Mouse (Mus musculus) embryonic facial prominence, embryonic 14.5 days (tissue): ENCODE data around the gene Max. TPM values are rescaled to one million over a fixed set of nuclear protein-coding genes. Genes with fewer than 3 reads are reported as not detected.

Source experiments
- ATAC-seq: fragments of 200-750 bp; cut with Nextera tagmentation; 2 replicates; pipeline ENCODE4 v1.8.0; 2017; ENCODE audit warnings: low read depth, moderate number of reproducible peaks, moderate TSS enrichment
- DNase-seq: peaks from one replicate; pipeline ENCODE4 v3.0.0-alpha.2; 2015; ENCODE audit warnings: low spot score
- H3K27ac ChIP-seq: fragments of 300-500 bp; sonication (generic); replicated peaks from 2 replicates; pipeline ENCODE4 v1.5.1; 2014; ENCODE audit warnings: low read depth, mild to moderate bottlenecking, low read length, moderate library complexity
- H3K27me3 ChIP-seq: fragments of 300-500 bp; sonication (generic); replicated peaks from 2 replicates; pipeline ENCODE4 v1.6.1; 2014; ENCODE audit warnings: low read length; ENCODE audit not compliant: control insufficient read depth, insufficient read depth
- H3K36me3 ChIP-seq: fragments of 300-500 bp; sonication (generic); 2 replicates; pipeline ENCODE4 v1.6.1; 2014; ENCODE audit warnings: low read length, mixed read lengths; ENCODE audit not compliant: control insufficient read depth, insufficient read depth
- H3K4me1 ChIP-seq: fragments of 300-500 bp; sonication (generic); 2 replicates; pipeline ENCODE4 v1.6.1; 2014; ENCODE audit warnings: antibody characterized with exemption, low read length; ENCODE audit not compliant: control insufficient read depth, insufficient read depth
- H3K4me2 ChIP-seq: fragments of 300-500 bp; sonication (generic); 2 replicates; pipeline ENCODE4 v1.6.1; 2014; ENCODE audit warnings: low read depth, mild to moderate bottlenecking, low read length, moderate library complexity, mixed read lengths
- H3K4me3 ChIP-seq: fragments of 300-500 bp; sonication (generic); 2 replicates; pipeline ENCODE4 v1.5.1; 2014; ENCODE audit warnings: low read depth, mild to moderate bottlenecking, low read length
- H3K9ac ChIP-seq: fragments of 300-500 bp; sonication (generic); 2 replicates; pipeline ENCODE4 v1.6.1; 2014; ENCODE audit warnings: low read depth, mild to moderate bottlenecking, low read length, moderate library complexity, mixed read lengths
- H3K9me3 ChIP-seq: fragments of 300-500 bp; sonication (generic); 2 replicates; pipeline ENCODE4 v1.6.1; 2016; ENCODE audit warnings: low read length; ENCODE audit not compliant: control insufficient read depth
- WGBS: fragments of 180-500 bp; shearing (Covaris S2); extraction: QIAGEN DNeasy Blood & Tissue Kit; methylation state at CpG from one replicate; pipeline ENCODE4 v1.1.7; 2014; 5-methylcytosine and 5-hydroxymethylcytosine counted together
- polyA plus RNA-seq: library from polyadenylated mRNA; unstranded; fragments of >200 nt; fragmentation: Nextera tagmentation; extraction: Ambion mirVana; gene quantifications from 2 replicates; pipeline ENCODE4 v1.2.1, GENCODE M21; 2014

Gene Max
- polyA plus RNA-seq, 1 experiment from 2014 or later: 39.3 TPM

DNA sequence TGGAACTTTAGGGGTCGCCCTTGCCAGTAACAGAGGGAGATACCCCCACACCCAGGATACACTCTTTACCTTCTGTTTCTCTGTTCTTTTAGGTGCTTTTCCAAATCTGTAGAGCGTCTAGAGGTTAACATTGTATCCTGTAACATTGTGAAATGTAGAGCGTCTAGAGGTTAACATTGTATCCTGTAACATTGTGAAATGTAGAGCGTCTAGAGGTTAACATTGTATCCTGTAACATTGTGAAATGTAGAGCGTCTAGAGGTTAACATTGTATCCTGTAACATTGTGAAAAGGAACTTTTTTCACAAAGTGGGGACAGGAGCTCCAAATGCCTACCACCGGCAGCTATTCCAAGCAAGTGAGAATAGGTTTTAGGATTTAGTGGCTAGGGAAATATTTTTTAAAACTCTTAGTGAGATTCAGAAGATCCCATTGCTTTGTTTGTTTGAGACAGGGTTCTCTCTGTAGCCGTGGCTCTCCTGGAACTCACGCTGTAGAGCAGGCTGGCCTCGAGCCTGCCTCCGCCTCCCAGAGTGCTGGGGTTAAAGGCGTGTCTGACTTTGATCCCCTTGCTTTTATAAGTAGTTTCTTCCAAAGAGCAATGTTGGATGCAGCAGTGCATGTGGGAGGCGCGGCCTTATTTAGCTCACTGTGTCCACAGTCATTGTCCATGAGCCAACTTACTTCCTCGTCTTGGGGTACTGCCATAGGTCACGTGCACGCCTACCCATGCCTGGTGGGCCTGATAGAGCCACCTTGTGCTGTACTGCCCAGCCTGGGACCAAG lies 68.9 kb downstream of the Max start:
- DNase-seq (no peak), ATAC-seq (no peak)
- WGBS: 91% methylated on average over 16 of the region's 16 CpGs
- Histone ChIP-seq H3K9me3 (no peaks in the 10 kb centered on the region), H3K4me2 (no peak overlapping the region), H3K4me3 (no peak overlapping the region), H3K4me1 (no peaks in the 10 kb centered on the region), H3K27me3 (no peaks in the 10 kb centered on the region), H3K36me3 (peaks cover 23% of the 10 kb centered on the region), H3K9ac (no peak overlapping the region), H3K27ac (no peak overlapping the region)

DNA sequence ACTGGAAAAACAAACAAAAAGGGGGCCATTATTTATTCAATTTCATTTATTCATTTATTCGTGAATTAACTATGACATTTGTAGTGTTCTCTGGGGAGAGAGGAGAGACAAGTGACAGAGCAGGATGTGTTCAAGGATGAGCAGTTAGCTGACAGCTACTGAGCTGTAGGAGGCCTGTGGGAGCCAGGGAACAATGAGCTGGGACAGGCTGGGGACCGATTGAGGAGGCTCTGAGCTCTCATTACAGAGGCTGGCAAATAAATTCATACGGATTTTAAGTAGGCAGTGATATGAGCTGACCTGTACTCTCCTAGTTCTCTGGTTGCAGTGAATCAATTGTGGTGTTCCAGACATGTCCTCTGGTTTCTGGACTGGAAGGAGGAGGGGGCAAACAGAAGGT lies 70.8 kb downstream of the Max start:
- no peaks in the 10 kb centered on the region for H3K9me3 ChIP-seq
- no peak overlapping the region for H3K4me2 ChIP-seq
- no peak overlapping the region for H3K9ac ChIP-seq
- H3K27ac ChIP-seq: no peak overlapping the region
- H3K36me3 ChIP-seq: peaks cover 28% of the 10 kb centered on the region
- no peaks in the 10 kb centered on the region for H3K27me3 ChIP-seq
- no peak overlapping the region for H3K4me3 ChIP-seq
- no peaks in the 10 kb centered on the region for H3K4me1 ChIP-seq
- WGBS: 78% methylated on average over 3 of the region's 3 CpGs
- no peak for DNase-seq
- ATAC-seq: no peak

DNA sequence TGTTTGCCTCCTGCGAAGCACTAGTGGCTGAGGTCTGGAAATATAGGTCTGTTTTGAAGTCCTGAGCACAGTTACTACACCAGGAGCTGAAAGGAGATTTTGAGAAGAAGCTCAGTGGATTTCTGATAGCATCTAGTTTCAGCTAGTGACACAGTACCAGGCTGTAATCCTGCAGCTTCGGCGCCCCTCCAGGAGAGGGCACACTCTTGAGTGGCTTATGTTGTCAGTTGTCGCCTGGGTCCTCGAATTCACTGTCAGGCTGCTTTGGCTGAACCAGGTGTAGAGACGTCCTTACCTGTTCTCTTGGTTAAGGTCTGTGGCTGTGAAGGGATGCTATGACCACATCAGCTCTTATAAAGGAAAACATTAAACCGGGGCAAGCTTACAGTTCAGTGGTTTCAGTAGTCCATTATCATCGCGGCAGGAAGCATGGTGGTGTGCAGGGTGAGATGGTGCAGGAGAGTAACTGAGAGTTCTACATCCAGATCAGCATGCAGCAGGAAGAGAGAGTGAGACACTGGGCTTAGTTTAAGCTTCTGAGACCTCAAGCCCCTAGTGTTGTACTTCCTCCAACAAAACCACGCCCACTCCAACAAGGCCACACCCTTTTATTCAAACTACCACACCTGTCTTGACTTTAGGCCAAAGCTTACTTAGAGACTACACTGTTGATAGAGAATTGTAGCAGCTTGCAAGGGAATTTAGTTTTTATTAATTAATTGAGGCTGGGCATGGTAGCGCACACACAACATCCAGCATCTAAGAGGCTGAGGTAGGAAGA lies 72.4 kb downstream of the Max start:
- ATAC-seq (no peak), DNase-seq (no peak)
- Histone ChIP-seq H3K9me3 (no peaks in the 10 kb centered on the region), H3K27ac (no peak overlapping the region), H3K36me3 (peaks cover 28% of the 10 kb centered on the region), H3K4me1 (no peaks in the 10 kb centered on the region), H3K4me2 (no peak overlapping the region), H3K4me3 (no peak overlapping the region), H3K9ac (no peak overlapping the region), H3K27me3 (no peaks in the 10 kb centered on the region)
- WGBS: 90% methylated on average over 11 of the region's 11 CpGs

DNA sequence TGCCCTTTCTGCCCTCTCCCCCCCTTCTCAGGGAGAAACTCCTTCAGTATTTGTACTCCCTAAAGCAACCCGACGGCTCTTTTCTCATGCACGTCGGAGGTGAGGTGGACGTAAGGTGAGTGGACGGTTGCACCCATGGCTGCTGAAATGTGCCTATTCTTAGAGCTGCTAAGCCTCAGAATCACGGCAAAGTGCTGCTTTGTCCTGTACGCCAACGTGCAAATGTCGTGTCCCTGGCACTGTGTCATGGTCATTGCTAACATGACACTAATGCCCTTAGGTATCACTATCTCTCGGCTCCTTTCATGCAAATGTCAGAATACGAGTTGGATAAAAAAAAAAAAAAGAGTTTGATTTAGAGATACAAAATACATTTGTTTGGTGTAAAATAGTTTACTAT lies 74.1 kb downstream of the Max start:
- H3K36me3 ChIP-seq: peaks cover 28% of the 10 kb centered on the region
- no peak overlapping the region for H3K27ac ChIP-seq
- H3K4me1 ChIP-seq: no peaks in the 10 kb centered on the region
- no peaks in the 10 kb centered on the region for H3K9me3 ChIP-seq
- no peak overlapping the region for H3K4me2 ChIP-seq
- H3K27me3 ChIP-seq: no peaks in the 10 kb centered on the region
- no peak for DNase-seq
- no peak for ATAC-seq
- H3K9ac ChIP-seq: no peak overlapping the region
- no peak overlapping the region for H3K4me3 ChIP-seq
- 90% methylated on average over 12 of the region's 12 CpGs for WGBS

Other genes starting within 250 kb of the Max start
- gene Churc1, start 196.7 kb downstream of the Max start, polyA plus RNA-seq: 88.8 and 99.4 TPM in 2 replicates
- gene Fntb, start 196.6 kb downstream of the Max start, polyA plus RNA-seq: 41.4 and 44.6 TPM in 2 replicates
- 4.2 and 6.8 TPM in 2 replicates for gene Gpx2, start 166.6 kb downstream of the Max start, polyA plus RNA-seq
- 26.5 and 27.7 TPM in 2 replicates for gene Rab15, start 139.3 kb downstream of the Max start, polyA plus RNA-seq